Mouse (Mus musculus): ENCODE measurements around the gene Milr1. TPM values are rescaled to one million over a fixed set of nuclear protein-coding genes. Genes with fewer than 3 reads are reported as not detected.

Gene Milr1
- total RNA-seq, 2 experiments from 2014 or later: 0.44 TPM; not detected in 1

DNA sequence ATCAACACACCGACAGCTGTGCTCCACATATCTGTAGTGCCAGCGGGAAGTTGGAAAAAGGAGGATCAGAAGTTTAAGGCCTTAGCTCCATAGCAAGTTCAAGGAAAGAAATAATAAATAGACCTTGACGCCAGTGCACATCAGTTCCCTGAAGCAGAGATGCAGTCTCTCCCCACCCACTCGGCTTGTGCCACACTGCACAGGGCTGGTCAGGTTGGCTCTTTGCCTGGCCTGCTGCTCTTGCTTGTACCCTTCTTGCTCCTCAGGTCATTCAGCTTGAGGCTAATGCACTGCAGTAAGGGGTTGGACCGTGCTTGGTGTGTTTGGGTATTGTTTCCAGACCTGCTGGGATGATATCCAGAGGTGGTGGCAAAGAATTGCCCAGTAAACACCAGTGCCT is 9.5 kb downstream of the Milr1 start:
- Histone ChIP-seq H3K27ac (no peak overlapping the region), H3K4me3 (no peak overlapping the region)
- no peak for DNase-seq (ENCODE audit: extremely low spot score in 1 of 2, low spot score in 2 of 2)
- TF ChIP-seq CTCF (IDR thresholded peaks at IDR 0.05): no peak
- intact Hi-C loops (cut with DNase I): no loop called here

DNA sequence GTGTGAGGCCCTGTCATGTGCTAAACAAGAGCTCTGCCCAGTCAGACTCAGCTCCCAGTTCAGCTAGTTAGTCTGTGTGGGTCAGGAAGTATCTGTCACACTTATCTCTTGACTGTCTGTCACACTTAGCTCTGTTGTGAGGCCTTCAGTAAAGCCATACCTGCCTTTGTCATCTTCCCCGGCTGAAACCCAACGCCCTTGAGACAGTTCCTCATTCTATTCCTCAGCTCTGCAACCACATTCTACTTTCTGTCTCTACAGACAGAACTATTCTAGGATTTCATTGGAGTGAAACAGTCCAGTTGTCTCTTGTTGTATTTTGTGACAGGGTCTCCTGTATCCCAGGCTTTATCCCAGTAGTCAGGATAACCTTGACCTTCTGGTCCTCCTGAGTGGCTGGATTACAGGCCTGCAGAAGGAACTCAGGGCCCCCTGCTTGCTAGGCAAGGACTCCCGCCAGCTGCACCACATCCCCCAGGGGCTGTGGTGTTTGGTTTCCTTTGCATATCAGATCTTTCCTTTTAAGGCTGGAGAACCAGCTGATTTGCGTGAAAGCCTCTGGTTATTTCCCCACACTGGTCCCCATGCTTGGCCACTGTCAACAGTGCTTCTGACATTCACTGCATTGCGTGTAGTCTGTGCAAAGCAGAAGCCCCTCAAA is 11.2 kb downstream of the Milr1 start:
- Histone ChIP-seq H3K4me3 (no peak overlapping the region), H3K27ac (no peak overlapping the region)
- intact Hi-C loops (cut with DNase I): no loop called here
- DNase-seq (ENCODE audit: extremely low spot score in 1 of 2, low spot score in 2 of 2): no peak
- no peak for TF ChIP-seq CTCF (IDR thresholded peaks at IDR 0.05)

GRCm38 (mm10) chr11:106762800-106763185 is 11.8 kb downstream of the Milr1 start:
- no peak for DNase-seq (ENCODE audit: extremely low spot score in 1 of 2, low spot score in 2 of 2)
- no peak for TF ChIP-seq CTCF (IDR thresholded peaks at IDR 0.05)
- Histone ChIP-seq H3K4me3 (no peak overlapping the region), H3K27ac (no peak overlapping the region)
- intact Hi-C loops (cut with DNase I): no loop called here

DNA sequence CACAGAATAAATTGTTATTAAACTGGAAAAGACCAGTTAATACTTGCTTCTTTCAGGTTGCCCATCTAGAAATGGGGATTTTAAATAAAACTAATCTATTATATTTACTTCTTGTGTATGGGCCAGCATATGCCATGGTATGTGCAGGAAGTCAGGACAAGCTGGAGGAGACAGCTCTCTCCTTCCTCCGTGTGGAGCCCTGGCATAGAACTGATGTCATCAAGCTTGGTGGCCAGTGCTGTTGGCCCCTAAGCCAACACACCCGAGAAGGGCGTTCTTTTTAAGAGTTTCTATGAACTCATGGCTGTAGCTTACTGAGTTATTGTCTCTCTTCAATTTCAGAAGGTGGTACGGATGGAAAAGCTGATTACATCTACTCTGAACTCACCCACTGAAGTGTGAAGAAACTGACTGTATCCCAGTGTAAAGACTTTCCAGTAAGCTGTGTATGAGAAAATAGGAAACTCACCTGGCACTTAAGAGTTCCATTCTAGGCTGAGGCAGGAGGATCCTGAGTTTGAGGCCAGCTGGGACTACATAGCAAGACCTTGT is 15.7 kb downstream of the Milr1 start:
- Histone ChIP-seq H3K27ac (no peak overlapping the region), H3K4me3 (no peak overlapping the region)
- intact Hi-C loops (cut with DNase I): no loop called here
- no peak for DNase-seq (ENCODE audit: extremely low spot score in 1 of 2, low spot score in 2 of 2)
- TF ChIP-seq CTCF (IDR thresholded peaks at IDR 0.05): no peak

DNA sequence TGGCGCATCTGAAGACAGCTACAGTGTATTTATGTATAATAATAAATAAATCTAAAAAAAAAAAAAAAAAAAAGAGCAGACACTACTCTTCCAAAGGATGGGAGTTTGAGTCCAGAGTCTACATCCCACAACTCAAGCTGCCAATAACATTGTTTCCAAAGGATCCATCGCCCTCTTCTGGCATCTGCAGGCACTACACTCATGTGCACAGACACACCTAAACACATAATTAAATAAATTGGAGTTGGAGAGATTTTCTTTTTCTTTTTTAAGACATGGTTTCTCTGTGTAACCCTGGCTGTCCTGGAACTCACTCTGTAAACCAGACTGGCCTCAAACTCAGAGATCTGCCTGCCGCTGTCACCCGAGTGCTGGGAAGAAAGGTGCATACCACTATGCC is 16.5 kb downstream of the Milr1 start:
- H3K4me3 ChIP-seq: no peak overlapping the region
- DNase-seq (ENCODE audit: extremely low spot score in 1 of 2, low spot score in 2 of 2): peak in 1 of 2 experiments; percentile 1
- H3K27ac ChIP-seq: no peak overlapping the region
- TF ChIP-seq CTCF (IDR thresholded peaks at IDR 0.05): peak; percentile 7
- intact Hi-C loops (cut with DNase I): no loop called here

DNA sequence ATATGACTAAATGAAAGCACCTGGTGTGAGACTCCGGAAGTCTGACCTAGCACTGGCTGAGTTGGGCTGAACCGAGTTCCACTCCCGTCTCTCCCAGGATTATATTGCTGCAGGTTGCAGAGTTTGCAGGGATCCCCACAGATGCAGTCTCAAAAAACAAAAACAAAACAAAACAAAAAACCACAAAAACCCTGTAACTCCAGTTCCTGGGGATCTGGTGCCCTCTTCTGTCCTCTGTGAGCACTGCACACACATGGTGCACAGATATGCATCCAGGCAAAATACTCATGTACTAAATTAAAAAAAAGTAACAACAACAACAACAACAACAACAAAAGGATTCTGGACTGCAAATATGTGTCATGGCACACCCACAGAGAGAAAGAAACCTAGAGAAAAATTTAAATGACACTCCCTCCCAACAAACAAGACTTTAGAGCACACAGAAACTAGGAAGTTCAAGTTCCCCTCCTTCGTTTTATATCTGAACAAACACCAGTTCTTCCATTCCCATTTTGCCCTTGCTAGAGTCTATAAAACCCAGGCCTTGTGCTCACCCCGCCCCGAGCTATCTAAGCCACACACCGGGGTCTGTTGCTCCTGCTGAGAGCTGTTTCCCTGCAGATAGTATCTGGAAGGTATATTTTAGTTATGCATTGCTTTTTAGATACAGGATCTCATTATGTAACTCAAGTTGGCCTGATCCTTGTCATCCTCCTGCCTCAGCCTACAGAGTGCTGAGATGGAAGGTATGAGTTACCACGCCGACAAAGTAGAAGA is 19.4 kb downstream of the Milr1 start:
- Histone ChIP-seq H3K27ac (no peak overlapping the region), H3K4me3 (no peak overlapping the region)
- intact Hi-C loops (cut with DNase I): no loop called here
- TF ChIP-seq CTCF (IDR thresholded peaks at IDR 0.05): peak; percentile 30
- peak in 1 of 2 experiments; percentile 8 for DNase-seq (ENCODE audit: extremely low spot score in 1 of 2, low spot score in 2 of 2)

DNA sequence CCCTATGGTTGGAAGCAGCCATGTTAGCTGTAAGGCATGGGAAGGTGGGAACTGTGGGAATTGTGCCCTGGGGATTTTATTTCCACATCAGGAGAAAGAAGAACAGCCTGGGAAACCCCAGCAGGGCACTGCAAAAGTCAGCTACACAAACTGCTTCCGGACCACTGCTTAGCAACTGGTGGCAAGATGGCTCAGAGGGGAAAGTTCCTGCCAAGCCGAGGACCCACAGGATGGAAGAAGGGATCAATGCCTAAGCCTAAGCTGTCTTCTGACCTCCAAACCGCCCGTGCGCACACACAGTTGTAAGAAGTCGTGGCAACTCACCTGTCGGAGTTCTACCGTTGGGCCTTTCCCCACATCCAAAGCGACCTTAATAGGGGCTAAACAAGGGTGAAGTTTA is 22.0 kb downstream of the Milr1 start:
- H3K27ac ChIP-seq: no peak overlapping the region
- DNase-seq (ENCODE audit: extremely low spot score in 1 of 2, low spot score in 2 of 2): no peak
- no peak overlapping the region for H3K4me3 ChIP-seq
- TF ChIP-seq CTCF (IDR thresholded peaks at IDR 0.05): no peak
- intact Hi-C loops (cut with DNase I): no loop called here

DNA sequence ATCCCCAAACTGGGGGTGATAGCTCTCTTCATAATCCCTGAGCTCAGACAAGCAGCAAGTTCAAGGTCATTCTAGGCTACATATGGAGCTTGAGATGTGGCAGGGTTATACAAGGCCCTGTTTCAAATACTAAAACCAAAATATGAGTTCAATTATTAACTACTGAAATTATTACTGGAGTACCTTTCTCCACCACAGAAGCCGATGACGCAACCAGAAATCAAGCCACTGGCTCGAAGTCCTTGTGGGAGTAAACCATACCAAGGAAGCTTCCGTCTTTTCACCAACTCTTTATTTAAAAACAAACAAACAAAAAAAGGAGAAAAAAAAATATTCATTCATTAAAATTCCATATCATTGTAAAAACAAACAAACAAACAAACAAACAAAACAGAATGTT is 25.9 kb downstream of the Milr1 start:
- H3K27ac ChIP-seq: no peak overlapping the region
- no peak for DNase-seq (ENCODE audit: extremely low spot score in 1 of 2, low spot score in 2 of 2)
- no peak overlapping the region for H3K4me3 ChIP-seq
- TF ChIP-seq CTCF (IDR thresholded peaks at IDR 0.05): no peak
- intact Hi-C loops (cut with DNase I): no loop called here

DNA sequence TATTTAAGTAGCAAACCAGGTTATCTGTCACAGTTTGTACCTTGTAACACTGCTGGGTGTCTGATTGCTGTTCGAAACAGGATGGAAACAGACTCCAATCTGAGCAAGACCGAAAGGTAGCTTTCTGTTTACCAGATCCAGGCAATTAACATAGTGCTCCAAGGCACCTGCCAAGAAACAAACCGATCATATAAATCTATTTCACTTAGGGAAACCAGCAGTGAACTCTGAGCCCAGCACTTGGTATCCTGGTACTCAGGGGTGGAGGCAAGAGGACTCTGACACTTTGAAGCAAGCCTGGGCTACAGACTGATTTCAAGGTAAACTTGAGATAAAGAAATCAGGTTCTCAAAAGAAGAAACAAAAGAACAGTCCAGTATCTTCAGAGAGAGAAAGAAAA is 26.4 kb downstream of the Milr1 start:
- Histone ChIP-seq H3K27ac (no peak overlapping the region), H3K4me3 (no peak overlapping the region)
- no peak for TF ChIP-seq CTCF (IDR thresholded peaks at IDR 0.05)
- intact Hi-C loops (cut with DNase I): no loop called here
- no peak for DNase-seq (ENCODE audit: extremely low spot score in 1 of 2, low spot score in 2 of 2)

DNA sequence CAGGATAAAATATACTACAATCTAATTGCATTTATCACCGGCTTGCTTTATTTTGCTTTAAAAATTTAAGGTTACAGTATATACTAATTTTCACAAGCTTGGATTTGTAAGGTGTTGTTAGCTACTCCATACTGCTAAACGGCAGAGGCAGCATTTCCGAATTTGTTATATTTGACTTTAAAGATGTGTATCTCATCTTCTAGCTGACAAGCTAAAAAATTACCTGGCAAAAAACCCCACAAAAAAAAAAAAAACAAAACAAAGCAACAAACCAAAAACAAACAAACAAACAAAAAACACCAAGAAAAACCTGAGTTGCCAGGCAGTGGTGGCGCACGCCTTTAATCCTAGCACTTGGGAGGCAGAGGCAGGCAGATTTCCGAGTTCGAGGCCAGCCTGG is 27.1 kb downstream of the Milr1 start:
- intact Hi-C loops (cut with DNase I): no loop called here
- no peak for TF ChIP-seq CTCF (IDR thresholded peaks at IDR 0.05)
- no peak overlapping the region for H3K4me3 ChIP-seq
- no peak for DNase-seq (ENCODE audit: extremely low spot score in 1 of 2, low spot score in 2 of 2)
- no peak overlapping the region for H3K27ac ChIP-seq

GRCm38 (mm10) chr11:106778589-106779387 is 27.8 kb downstream of the Milr1 start:
- H3K27ac ChIP-seq: peak overlapping the region; percentile 86
- no peak for TF ChIP-seq CTCF (IDR thresholded peaks at IDR 0.05)
- no peak for DNase-seq (ENCODE audit: extremely low spot score in 1 of 2, low spot score in 2 of 2)
- H3K4me3 ChIP-seq: peak overlapping the region; percentile 55
- intact Hi-C loops (cut with DNase I): no loop called here
